Mouse (Mus musculus): ENCODE data around the gene Lman1l.

Gene Lman1l

GRCm38 (mm10) chr9:57575577-57575976 is 45.0 kb downstream of the Lman1l start:
- no peak for DNase-seq

GRCm38 (mm10) chr9:57574397-57574796 is 46.2 kb downstream of the Lman1l start:
- DNase-seq, result no peak

GRCm38 (mm10) chr9:57568500-57568899 is 52.1 kb downstream of the Lman1l start:
- DNase-seq, result no peak

DNA sequence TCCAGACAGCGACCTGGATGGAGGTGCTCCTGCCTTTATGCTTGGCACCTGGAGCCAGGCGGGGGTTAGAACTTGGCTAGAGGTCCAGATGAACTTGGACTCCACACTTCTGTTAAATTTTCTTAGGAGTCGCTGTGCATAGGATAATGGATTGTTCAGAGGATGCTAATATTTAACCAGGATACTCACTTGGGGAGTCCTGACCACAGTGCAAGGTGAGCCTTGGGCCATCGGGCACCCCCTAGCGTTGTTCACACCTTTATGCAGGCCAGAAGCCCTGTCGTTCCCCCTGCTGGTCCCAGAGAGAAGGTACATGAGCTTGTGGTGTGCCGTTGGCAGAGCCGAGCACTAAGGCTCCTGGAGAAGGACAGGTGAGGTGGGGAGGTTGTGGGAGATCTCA is 53.7 kb downstream of the Lman1l start:
- no peak for DNase-seq

- DNase-seq, result peak; percentile 27
Measured at GRCm38 (mm10) chr9:57565741-57566221, 54.8 kb downstream of the Lman1l start.

DNA sequence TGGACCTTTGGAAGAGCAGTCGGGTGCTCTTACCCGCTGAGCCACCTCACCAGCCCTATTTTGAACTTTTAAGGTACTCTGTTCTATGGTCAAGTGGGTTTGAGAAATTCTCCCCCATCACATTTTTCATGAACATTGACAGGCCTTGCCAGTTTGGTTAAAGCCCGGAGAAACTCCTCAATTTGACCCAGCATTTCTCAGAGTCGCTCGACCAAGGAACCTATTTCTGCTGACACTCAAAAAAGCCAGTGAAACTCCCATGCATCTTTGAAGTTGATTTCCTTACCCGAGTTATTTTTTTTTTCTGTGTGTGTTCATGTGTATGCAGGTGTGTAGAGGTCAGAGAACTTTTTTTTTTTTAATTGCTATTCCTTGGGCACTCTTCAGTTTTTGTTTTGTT is 56.0 kb downstream of the Lman1l start:
- DNase-seq, result no peak

- peak; percentile 26 for DNase-seq
Measured at GRCm38 (mm10) chr9:57562896-57563372, 57.6 kb downstream of the Lman1l start.

DNA sequence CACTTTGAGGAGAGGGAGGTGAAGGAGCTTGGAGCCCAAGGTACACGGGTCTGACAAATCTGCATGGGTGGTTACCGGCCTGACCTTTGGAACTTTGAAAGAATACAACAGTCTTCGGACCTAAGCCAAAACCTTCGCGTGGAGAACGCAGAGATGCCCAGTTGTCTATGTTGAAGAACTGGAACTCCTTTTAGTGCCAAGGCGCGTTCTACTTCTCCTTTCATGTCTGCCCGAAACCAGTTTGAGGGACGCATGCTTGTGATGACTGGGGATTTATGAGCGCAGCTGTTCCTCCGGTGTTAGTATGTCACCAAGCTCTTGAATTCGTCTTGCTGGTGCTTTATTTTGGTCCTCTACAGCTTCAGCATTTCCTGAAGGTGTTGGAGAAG is 58.9 kb downstream of the Lman1l start:
- DNase-seq, result peak; percentile 22

GRCm38 (mm10) chr9:57560861-57561710 is 59.5 kb downstream of the Lman1l start, which contains the start of gene Scamp2:
Scamp2 (plus strand) TSS chr9:57560943.
- peak; percentile 94 for DNase-seq

DNA sequence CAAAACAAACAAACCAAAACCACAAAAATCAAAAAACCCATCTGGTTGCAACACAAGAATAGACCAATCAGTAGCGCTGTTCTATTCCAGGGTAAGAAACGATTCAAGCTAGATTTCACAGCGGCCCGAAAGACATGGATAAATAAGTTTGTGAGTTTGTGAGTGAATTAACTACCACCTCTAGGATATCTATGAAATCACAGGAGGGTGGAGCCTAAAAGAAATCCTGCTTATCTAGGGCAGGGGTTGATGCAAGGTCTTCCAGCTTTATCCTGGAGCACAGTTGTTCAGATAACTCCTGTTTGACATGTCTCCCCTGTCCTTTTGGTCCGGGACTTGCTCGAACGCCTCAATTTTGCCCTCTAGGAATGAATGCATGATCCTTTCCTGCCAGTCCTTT is 60.3 kb downstream of the Lman1l start:
- DNase-seq, result no peak

GRCm38 (mm10) chr9:57559568-57559967 is 61.0 kb downstream of the Lman1l start:
- no peak for DNase-seq

DNA sequence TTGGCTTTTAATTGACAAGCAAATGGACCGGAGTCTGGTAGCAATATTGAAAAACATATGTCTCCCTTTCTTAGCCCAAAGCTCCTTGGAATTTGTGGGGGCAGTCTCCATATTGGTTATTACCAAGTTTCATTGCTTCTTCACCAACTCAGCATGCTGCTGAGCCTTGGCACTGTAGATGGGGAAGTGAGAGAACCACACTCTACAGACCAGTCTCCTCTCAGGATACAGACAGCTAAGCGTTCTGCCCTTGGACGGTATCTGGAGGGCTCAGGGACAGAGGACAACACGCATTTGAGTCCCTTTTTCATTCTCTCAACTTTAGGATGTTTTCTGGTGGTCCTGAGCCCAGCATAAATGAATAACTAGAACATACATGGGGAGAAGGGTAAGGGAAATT is 61.9 kb downstream of the Lman1l start:
- no peak for DNase-seq

DNA sequence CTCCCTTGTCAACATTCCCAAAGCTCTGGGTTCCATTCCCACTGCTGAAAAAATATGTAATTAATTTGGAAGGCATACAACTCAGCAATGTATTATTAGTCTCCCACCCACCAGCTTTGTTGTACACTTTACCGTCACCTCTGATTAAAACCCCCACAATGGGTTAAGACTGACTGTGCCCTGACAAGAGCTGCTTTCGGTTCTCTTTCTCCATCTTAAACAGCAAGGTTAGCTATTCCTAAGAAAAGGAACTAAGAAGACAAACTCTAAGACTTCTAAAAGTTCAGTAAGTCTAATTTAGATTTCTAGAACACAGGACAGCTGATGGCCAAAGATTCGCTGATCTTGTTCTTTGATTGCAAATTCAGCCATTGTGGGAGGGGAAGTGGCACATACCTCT is 63.4 kb downstream of the Lman1l start:
- DNase-seq, result no peak
